Mouse (Mus musculus) lung, postnatal 36 days (tissue): Measurements from ENCODE around the gene Papss2.

Experiments
- DNase-seq: peaks from one replicate; pipeline ENCODE4 v3.0.0; 2022; ENCODE audit warnings: mixed read lengths

Papss2 gene

DNA sequence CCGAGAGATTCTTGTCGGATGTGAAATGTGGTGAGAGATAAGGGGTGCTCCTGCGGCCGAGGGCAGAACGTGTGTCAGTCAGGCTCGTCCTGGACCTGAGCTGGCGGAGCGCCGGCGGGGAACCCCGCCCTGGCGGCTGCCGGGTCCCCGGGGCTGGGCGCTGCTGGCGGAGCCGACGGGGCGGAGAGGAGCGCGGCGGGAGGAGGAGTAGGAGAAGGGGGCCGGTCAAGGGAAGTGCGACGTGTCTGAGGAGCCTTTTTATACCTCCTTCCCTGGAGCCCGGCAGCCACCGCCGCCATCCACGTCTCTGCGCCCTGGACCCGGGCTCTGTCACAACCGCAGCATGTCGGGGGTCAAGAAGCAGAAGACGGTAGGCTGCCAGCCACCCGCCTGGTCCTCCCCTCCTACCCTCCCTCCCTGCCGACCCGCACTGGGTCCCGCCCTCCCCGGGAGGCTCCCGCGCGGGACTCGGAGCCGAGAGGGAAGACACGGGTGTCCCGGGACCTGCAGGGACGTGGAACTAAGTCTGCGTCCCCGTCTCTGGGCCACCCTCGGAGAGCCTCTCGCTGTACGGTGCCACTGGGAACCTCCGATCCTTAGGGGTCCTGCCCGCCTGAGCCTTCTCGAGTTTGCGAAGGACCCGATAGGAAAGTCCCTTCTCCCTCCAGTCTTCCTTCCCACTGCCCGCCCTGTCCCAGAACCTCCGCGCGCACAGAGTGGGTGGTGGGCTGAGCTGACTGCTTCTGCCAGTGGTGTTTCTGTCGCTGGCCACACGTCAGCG lies at the start of gene Papss2:
Papss2 (plus strand) TSS at position 285 of the 781 bp plus-strand sequence.
- DNase-seq = peak; percentile 66

DNA sequence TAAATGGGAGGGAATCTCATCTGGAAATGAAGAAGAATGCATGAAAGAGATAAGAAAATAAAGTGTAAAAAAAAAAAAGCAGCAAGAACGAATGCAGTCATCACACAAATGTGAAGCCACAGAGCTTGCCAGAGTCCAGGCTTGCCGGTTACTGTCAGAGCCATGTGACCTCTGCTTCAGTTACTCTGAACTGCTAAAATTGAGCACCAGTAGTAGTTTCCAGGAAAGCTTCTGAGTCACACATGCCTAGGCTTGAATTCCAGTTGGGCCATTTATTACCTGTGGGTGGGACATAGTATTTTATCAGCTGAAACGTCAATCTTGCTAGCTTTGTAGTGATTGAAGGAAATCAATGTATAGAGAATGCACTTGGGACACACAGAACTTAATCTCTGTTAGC lies 48.2 kb upstream of the Papss2 start:
- peak; percentile 27 for DNase-seq

DNA sequence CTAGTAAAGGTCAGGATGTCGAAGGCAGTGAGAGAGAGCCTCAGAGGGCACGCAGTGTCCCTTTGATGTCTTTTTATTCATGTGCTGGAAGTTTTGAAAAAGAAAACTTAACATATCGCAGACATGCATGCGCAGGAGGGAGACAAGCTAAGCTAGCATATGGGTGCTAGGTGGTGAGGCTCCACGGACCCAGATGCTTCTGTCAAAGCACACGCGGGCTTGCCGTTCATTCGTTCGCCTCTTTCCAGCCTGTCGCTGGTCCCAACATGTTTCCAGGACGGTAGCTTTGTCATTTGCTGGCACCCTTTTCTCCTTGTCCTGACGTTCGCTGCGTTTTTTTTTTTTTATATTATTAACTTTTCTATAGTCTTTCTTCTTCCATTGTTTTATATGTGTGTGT lies 47.4 kb upstream of the Papss2 start:
- no peak for DNase-seq

DNA sequence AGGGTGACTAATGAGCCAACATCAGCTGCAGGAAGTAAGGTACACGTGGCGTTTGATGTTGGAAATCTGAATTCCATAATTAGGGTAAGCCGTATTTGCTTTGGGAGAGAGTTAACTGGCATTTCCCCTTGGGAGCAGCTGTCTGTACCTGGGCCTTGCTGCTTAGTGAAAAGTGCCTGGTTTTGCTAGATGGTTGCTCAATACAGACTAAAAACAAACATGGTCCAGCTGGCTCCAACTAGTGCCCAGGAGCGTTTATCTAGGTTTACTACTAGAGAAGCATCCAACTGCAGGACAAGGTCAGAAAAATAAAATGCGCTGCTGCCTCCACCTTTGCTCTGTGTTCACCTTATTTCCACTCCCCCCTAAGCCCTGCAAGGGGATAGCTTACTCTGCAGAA lies 45.1 kb upstream of the Papss2 start:
- peak; percentile 15 for DNase-seq

DNA sequence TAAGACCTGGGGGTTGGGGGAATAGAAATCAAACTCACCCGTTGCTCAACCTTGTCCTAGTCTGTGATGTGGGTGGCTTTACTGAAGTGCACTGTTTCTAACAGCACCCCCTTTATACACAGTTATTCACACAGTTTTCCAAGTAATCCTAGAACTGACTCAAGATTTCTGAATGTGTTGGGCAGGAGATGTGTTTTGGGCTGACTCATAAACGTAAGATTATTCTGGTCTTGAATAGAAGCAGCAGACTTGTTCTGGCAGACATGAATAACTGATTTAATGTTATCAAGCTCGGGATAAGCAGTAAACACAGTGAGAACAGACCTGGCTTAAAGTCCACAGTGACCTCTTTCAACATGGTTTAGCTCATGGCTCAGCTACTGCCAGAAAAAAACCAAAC lies 44.1 kb upstream of the Papss2 start:
- peak; percentile 32 for DNase-seq

DNA sequence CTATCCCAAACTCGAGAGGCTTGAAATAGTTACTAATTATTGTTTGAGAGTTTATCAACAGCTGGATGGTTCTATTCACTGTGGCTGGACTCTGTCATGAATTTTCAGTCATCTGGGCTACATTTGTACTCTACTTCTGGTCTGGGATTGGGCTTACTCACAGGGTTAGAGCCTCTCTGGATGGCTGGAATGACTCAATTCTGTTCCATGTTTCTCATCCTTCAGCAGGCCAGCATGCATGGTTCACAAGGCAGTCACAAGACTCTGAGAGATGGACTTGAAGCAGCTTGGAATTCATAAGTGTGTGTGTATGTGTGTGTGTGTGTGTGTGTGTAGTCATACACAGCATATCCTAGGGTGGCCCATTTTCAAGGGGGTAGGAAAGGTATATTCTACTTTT lies 43.5 kb upstream of the Papss2 start:
- peak; percentile 3 for DNase-seq

DNA sequence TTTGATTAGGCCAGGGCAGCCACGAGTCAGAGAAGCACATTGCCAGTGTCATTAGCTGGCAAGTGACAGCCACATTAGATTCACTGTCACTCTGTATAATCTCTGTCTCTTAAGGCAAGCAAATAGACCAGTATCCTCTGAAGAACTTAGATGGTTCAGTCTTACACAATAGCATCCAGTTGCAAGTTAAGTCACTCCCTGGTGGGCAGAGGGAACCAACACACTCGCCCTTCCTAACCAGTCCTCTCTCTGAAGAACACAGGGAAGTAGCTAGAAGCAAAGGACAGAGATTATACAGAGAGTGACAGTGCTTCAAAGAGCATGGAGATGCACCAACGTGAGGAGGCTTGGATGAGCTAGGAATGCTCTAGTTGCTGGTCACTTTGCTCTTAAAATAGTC lies 42.3 kb upstream of the Papss2 start:
- DNase-seq = no peak

DNA sequence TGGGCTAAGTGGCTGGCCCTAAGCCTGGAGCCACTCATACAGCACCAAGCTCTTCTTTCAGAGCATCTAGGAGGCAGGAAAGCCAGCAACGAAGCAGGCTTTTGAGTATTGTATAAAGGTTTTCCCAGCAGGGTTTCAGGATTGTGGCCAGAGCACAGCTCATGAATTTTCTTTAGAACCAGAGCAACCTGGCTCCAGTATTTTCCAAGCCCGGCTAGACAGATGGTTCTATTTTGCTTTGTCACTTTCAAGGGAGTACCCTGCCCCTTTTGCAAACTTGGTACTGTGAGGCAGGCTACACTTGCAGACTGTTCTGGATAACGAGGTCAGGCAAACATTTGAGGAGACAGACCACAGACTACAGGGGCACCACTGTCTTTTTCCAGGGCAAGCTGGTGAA lies 40.3 kb upstream of the Papss2 start:
- DNase-seq = no peak

DNA sequence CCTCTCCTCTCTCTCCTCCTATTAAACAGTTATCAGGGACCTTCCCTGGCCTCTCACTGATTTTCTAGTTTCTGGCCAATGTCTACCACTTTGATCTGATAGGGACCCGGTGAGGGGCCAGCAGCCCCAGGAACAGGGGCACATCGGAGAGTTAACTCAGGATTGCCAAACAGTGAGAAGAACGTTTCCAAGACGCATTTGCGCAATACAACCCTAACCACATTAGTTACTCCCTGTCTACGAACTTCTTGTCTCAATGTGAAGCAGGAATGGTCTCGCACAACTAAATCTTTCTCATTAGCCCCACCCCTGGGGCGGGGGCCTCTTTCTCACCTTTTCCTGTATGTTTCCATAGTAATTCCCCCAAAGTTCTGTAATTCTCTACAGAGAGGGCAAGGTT lies 28.6 kb upstream of the Papss2 start:
- DNase-seq = peak; percentile 16

DNA sequence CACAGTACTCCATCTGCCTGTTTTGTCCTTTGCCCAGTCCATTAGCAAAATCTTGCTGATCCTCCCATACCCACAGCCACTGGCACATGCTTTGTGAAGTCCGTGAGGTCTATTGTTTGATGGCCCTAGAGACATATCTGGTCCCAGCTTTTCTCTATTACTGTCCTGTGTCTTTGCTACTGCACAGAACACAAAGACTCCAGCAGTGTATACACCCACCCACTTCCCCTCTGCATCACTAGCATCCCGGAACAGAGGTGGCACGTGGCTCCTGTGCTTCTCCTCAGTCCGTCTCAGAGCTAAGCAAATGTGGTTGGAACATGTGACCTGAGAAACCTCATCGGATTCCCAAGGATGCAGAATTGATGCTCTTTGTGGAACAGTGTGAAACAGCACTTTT lies 28.1 kb upstream of the Papss2 start:
- DNase-seq = no peak

DNA sequence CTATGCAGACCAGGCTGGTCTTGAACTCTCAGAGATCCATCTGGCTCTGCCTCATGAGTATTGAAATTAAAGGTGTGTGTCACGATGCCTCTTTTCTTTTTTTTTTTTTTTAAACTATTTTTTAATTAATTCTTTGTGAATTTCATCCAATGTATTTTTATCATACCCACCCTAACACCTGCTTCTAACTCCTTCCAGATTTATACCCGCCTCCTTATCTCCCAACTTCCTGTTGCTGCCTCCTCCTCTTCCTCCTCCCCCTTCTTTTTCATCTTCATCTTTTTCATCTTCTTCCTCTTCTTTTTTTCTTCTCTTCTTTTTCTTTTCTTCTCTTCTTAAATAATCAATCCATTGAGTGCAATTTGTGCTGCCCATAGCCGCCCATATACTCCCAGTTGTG lies 27.1 kb upstream of the Papss2 start:
- DNase-seq = no peak

DNA sequence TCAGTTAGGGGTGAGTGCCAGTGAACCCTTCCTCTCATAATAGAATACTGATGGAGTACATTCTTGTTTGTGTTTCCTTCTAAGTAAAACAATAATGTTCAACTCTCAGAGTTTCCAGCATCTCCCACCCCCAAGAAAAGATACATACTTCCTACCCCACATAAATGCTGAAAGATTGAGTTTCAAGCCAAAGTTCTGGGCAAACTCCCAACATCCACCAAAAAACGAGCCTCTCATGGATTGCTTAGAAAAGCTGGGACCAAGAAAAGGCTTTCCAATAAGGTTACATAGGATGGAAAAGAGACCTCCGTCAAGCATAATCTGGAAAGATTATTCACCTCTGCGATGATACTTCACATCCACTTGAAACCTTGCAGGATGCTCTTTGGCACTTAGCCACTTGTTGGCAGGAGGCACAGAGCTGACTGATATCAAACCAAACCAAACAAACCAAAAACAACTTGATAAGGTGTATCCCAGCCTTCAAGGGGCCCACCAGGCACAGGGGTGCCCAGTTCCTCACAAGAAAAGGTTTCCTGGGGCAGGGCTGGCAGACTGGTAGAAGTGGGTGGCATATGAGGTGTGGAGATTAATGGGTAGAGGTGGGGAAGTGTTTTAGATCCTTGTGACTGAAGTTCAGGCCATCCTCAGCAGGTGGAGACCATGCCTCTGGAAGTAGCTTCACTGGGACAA lies 26.5 kb upstream of the Papss2 start:
- DNase-seq = no peak

DNA sequence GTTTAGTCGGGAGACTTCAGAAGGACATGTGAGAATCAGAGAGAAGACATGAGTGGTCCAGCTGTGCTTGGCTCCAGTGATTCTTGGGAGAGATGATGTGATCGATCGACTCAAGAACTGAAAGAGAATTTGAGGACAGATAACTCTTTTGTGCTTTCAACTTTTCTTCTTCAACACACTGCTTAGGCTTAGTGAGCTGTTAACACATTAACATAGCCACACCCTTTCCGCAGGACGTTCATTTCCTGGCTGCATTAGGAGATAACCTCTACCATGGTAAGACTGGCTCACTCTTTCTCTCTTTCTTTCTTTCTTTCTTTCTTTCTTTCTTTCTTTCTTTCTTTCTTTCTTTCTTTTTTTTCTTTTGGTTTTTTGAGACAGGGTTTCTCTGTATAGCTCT lies 25.9 kb upstream of the Papss2 start:
- no peak for DNase-seq

DNA sequence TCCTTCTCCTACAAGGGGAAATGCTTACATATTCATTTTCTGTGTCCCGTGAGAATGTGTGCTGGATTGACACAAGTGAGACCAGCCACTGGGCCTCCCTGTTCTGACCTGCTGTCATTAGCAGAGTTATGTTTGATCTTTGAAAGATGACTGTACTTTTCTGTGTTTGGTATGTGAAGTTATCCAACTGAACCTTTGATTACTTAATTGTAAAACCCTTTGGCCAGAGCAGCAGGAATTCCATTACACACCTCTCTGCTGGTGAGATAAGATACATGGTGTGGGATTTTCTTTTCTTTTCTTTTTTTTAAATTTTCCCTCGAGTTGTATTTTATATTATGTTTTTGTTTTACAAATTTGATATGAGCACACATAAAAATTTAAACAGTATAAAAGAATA lies 23.4 kb upstream of the Papss2 start:
- DNase-seq = no peak

DNA sequence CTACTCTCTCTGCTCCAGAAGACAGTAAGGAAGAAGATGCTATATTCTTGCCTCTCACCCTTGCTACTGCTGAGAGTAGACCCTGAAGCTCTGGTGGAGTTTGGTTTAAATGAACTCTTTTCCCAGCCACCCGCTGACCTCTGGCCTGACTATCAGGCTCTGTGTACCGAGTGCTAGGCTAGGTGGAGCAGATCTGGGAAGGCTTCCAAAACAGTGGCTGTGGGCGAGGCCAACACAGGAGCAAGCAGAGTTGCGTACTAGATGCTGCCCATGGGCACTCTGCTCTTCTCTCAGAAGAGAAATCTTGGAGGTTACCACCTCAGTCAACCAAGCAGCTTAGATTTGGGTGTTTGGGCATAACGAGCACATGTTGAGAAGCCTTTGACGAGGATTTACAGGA lies 22.3 kb upstream of the Papss2 start:
- DNase-seq = peak; percentile 24

DNA sequence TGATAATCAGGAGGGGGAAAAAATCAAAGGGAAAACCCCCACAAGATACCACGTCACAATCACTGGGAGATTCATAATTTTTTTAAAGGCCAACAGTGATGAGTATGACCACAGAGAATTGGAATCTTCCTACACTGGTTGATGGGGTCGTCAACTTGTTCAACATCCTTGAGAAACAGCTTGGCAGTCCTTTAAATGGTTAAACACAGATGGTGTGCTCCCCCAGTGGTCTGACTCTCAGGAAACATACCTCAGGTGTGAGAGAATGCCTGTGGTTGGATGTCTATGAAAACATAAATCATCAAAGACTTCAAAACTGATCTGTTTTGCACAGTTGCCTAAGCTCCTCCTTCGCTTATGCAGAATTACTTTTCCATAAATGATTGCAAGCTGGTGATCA lies 20.7 kb upstream of the Papss2 start:
- no peak for DNase-seq

DNA sequence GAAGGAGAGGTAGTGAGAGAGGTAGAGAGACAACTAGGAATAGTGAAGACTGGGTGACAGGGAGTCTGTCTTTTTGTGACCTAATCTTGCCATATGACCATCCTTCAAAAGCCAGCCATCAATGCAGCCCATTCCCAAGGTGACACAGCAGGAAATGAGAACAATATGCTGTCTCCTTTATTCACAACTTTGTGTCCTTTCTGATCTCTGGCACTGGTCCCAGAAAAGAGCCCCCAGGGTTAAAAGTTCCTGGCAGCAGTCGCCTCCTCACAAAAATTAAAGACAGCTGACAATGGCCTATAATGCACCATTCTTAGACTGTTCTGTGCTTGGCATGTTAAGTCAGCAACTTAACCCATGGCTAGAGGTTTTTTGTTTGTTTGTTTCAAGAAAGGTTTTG lies 17.8 kb upstream of the Papss2 start:
- no peak for DNase-seq

DNA sequence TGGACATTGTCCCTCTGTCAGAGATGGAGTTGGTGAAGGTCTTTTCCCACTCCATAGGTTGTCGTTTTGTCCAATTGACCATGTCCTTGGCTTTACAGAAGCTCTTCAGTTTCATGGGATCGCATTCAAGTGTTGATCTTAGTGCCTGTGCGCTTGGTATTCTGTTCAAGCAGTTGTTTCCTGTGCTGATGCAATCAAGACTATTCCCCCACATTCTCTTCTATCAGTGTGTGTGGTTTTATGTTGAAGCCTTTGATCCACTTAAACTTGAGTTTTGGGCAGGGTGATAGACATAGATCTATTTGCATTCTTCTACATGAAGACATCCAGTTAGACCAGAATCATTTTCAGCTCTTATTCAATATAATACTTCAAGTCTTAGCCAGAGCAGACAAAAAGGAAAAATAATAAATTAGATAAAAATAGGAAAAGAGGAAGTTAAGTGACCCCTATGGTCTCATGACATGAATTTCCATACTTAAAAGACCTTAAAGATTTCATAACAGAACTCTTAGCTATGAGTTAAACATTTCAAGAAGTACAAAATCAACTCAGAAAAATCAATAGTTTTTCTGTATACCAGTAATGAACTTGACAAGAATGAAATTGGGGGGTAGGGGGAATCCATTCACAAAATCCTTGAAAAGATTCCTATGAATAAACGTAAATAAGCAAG lies 12.4 kb upstream of the Papss2 start:
- DNase-seq = no peak

DNA sequence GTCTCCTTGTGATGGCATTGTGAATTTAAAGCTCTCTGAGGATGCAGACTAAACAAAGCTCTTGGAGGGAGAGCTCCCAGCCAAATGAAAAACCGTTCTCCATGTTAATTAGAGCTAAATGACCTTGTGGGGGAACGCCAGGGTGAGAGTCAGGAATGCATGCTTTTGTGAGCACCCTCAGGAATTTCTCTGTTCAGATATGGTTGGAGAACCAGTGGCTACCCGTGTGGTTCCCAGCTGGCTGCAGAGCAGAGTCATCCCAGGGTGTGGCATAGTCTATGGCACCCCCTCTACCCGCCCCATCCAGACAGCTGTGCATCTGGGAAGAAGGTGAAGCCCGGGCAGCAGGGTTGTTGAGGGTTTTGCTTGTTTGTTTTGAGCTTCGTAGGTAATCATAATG lies 7.9 kb upstream of the Papss2 start:
- DNase-seq = no peak

DNA sequence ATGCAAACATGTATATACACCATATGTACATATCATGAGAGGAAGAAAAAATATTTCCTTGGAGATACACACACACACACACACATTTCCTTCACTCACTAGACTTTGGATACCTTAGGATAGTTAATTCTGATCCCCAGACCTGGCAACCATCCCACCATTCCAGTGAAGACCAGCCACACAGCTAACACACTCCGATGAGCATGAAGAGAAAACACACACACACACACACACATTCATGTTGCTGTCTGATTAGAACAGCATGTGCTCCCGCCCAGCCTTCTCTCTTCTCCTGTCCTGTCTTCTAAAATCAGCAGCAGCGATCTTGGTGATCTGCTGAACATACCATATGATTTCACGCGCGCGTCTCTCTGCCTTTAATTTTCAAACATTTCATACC lies 2.8 kb upstream of the Papss2 start:
- no peak for DNase-seq

DNA sequence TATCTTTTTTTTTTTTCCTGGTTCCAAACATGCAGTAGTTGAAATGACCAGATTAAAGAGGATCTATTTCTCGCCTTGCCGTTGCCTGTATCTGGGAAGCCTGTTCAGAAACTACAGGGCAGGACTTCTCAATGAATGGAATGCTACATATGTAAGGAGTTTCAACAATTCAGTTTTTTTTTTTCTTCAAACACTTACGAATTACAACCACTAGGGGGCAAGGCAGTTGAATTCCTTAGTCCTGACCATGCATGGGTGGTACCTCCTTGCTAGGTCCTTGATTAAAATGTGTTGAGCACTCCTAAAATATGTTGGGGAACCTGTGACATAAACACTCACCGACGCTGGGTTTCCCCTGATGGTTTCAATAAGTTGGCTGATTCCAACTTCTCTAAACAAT lies 1.7 kb upstream of the Papss2 start:
- DNase-seq = peak; percentile 38

DNA sequence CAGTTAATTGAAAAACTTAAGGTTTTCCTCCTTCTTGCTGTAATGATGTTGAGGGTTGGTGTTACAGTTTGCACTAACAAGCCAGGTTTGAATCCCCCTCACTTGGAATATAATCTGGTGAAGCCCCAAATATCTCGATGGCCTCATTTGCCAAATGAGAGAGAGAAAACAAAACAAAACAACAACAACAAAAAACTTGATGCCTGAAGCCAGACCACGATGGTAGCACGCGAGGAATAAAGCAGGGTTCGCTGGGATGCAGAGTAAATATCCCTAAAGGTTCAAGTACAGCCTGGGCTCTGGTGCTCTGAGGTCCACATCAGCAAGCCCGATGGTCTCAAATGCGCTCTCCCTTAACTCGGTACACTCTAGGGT lies 472 bp upstream of the Papss2 start:
- no peak for DNase-seq

DNA sequence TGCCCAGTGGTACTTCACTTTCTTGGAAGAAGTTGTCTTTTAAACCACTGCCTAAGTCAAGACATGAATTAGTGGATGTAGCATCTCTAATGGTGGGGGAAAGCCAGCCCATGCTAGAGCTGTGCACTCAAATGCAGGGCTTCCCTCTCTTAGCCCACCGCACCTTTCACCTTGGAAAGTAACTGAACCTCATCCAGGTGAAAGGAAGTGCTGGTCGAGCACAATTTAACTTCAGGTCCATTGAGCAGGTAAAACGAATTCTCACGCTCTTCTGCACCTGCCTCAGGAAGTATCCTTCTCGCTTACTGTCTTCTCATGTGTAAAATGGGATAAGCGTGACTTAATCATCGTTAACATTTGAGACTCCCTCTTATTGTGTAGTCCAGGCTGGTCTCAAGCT lies 3.4 kb downstream of the Papss2 start:
- no peak for DNase-seq

DNA sequence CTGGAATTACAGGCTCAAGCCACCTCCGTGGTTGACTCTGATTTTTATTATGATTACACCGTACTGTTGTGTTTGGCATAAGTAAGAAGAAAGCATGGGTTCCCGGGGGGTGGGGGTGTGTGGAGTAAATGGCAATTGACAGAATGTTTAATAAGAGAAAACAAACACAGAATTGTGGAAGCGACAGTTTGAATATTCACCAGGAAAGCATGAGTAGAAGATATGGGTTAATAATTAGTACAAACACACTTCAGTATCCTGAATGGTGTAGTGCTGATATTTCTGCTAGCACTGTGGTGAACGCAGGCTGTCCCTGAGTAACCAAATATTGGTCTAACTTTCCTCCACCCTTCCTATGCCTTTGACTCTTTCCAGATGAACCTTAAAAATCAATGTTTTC lies 3.8 kb downstream of the Papss2 start:
- DNase-seq = no peak
